Mouse (Mus musculus): ENCODE data around the gene Pgm1.

GRCm38 (mm10) chr4:99979326-99979725, 50.1 kb downstream of the Pgm1 start:
- TF ChIP-seq CTCF (IDR thresholded peaks at IDR 0.05; ENCODE audit: borderline replicate concordance, control insufficient read depth, extremely low read depth, insufficient read depth, low read length, poor library complexity) = no peak
- no peak for TF ChIP-seq POLR2A (IDR thresholded peaks at IDR 0.05; ENCODE audit: control insufficient read depth, extremely low read depth, insufficient read depth, low read length, poor library complexity)
